Mouse (Mus musculus): ENCODE measurements around the gene Hoxb3. TPM values are rescaled to one million over a fixed set of nuclear protein-coding genes. Genes with fewer than 3 reads are reported as not detected.

Gene Hoxb3
- total and polyA plus RNA-seq, 3 experiments, result not detected

GRCm38 (mm10) chr11:96306183-96306907 is 16.8 kb upstream of the Hoxb3 start:
- Histone ChIP-seq H3K79me2 (ENCODE audit: control insufficient read depth, insufficient read depth, low read length, poor library complexity) (no peaks in the 10 kb centered on the region), H3K27ac (ENCODE audit: control insufficient read depth, low read depth, low read length) (no peak overlapping the region), H3K4me1 (ENCODE audit: control insufficient read depth in 1 of 2, insufficient read depth in 2 of 2, low read length in 2 of 2) (no peaks in the 10 kb centered on the region), H3K36me3 (ENCODE audit: control insufficient read depth in 1 of 2, insufficient read depth in 2 of 2, low read length in 2 of 2) (no peaks in the 10 kb centered on the region), H3K4me3 (ENCODE audit: control insufficient read depth in 1 of 2, insufficient read depth in 1 of 2, low read depth in 2 of 2, low read length in 2 of 2) (no peak overlapping the region), H3K9ac (ENCODE audit: control insufficient read depth, low read depth, low read length, poor library complexity, severe bottlenecking) (no peak overlapping the region), H3K9me3 (replicated peaks; ENCODE audit: insufficient read depth, low read length) (no peaks in the 10 kb centered on the region), H3K27me3 (ENCODE audit: control insufficient read depth in 1 of 2, insufficient read depth in 2 of 2, low read length in 2 of 2) (peaks cover 0 to 2% of the 10 kb centered on the region in 2 experiments; a peak in 2 of 4 replicates)
- TF ChIP-seq MAZ (IDR thresholded peaks at IDR 0.05; ENCODE audit: low read depth, low read length) (no peak), POLR2AphosphoS5 (IDR thresholded peaks at IDR 0.05; ENCODE audit: borderline replicate concordance, low read depth, low read length) (no peak)
- no peak for DNase-seq (ENCODE audit: low read depth, low spot score)

- no peaks in the 10 kb centered on the region for H3K36me3 ChIP-seq (ENCODE audit: control insufficient read depth in 1 of 2, insufficient read depth in 2 of 2, low read length in 2 of 2)
- H3K27ac ChIP-seq (ENCODE audit: control insufficient read depth, low read depth, low read length), result no peak overlapping the region
- H3K4me1 ChIP-seq (ENCODE audit: control insufficient read depth in 1 of 2, insufficient read depth in 2 of 2, low read length in 2 of 2), result no peaks in the 10 kb centered on the region
- H3K9me3 ChIP-seq (replicated peaks; ENCODE audit: insufficient read depth, low read length), result no peaks in the 10 kb centered on the region
- no peak for DNase-seq (ENCODE audit: low read depth, low spot score)
- peaks cover 0 to under 1% of the 10 kb centered on the region in 2 experiments; a peak in 2 of 4 replicates for H3K27me3 ChIP-seq (ENCODE audit: control insufficient read depth in 1 of 2, insufficient read depth in 2 of 2, low read length in 2 of 2)
- H3K9ac ChIP-seq (ENCODE audit: control insufficient read depth, low read depth, low read length, poor library complexity, severe bottlenecking), result no peak overlapping the region
- H3K79me2 ChIP-seq (ENCODE audit: control insufficient read depth, insufficient read depth, low read length, poor library complexity), result no peaks in the 10 kb centered on the region
- TF ChIP-seq TAL1 (IDR thresholded peaks at IDR 0.05; ENCODE audit: low read length), result no peak
- no peak for TF ChIP-seq MAFK (IDR thresholded peaks at IDR 0.05; ENCODE audit: borderline replicate concordance, low read depth, low read length)
- no peak for TF ChIP-seq E2F4 (IDR thresholded peaks at IDR 0.05; ENCODE audit: borderline replicate concordance, low read depth, low read length)
- no peak for TF ChIP-seq JUND (IDR thresholded peaks at IDR 0.05; ENCODE audit: low read depth, low read length)
- no peak for TF ChIP-seq UBTF (IDR thresholded peaks at IDR 0.05; ENCODE audit: borderline replicate concordance, insufficient read depth, low read depth, low read length)
- no peak for TF ChIP-seq GABPA (IDR thresholded peaks at IDR 0.05; ENCODE audit: low read depth, low read length)
- no peak for TF ChIP-seq GATA1 (IDR thresholded peaks at IDR 0.05; ENCODE audit: low read depth, low read length)
- no peak for TF ChIP-seq USF1 (IDR thresholded peaks at IDR 0.05; ENCODE audit: low read depth, low read length)
- TF ChIP-seq USF2 (IDR thresholded peaks at IDR 0.05; ENCODE audit: borderline replicate concordance in 1 of 2, insufficient read depth in 1 of 2, low read depth in 1 of 2, low read length in 2 of 2), result no peak
- no peak for TF ChIP-seq CHD1 (IDR thresholded peaks at IDR 0.05; ENCODE audit: low read depth, low read length)
- TF ChIP-seq MYC (IDR thresholded peaks at IDR 0.05; ENCODE audit: low read depth, low read length), result no peak
- TF ChIP-seq ZNF384 (IDR thresholded peaks at IDR 0.05; ENCODE audit: low read depth, low read length), result no peak
- no peak overlapping the region for H3K4me3 ChIP-seq (ENCODE audit: control insufficient read depth in 1 of 2, insufficient read depth in 1 of 2, low read depth in 2 of 2, low read length in 2 of 2)
These were observed 16.2 kb upstream of the Hoxb3 start for GRCm38 (mm10) chr11:96306908-96307269.
